Mouse (Mus musculus): ENCODE measurements at regions not wholly inside any gene's neighbourhood (a gene's known extent, or its start where the extent isn't known, plus 50 kb on each side); places are given as distances from the start of the nearest gene placed in this dataset.

GRCm38 (mm10) chr12:69452986-69453385, 80.7 kb upstream of the Gm9887 start:
- DNase-seq, result no peak

GRCm38 (mm10) chr12:69451110-69451509, 78.9 kb upstream of the Gm9887 start:
- peak; percentile 21 for DNase-seq

- peak; percentile 65 for DNase-seq
Observed at GRCm38 (mm10) chr12:69447962-69448767, 75.9 kb upstream of the Gm9887 start.

GRCm38 (mm10) chr12:69447322-69447827, 75.1 kb upstream of the Gm9887 start:
- DNase-seq, result no peak

- DNase-seq, result peak; percentile 87
Observed at GRCm38 (mm10) chr12:69446468-69447321, 74.4 kb upstream of the Gm9887 start.

GRCm38 (mm10) chr12:69446085-69446467, 73.8 kb upstream of the Gm9887 start:
- no peak for DNase-seq

- no peak for DNase-seq
Observed at GRCm38 (mm10) chr12:69442321-69442720, 70.1 kb upstream of the Gm9887 start.

- no peak for DNase-seq
Observed at GRCm38 (mm10) chr12:69441764-69442163, 69.5 kb upstream of the Gm9887 start.

GRCm38 (mm10) chr12:69438271-69438670, 66.0 kb upstream of the Gm9887 start:
- DNase-seq, result no peak

GRCm38 (mm10) chr12:69436839-69437501, 64.7 kb upstream of the Gm9887 start:
- no peak for DNase-seq

GRCm38 (mm10) chr12:69434315-69434714, 62.1 kb upstream of the Gm9887 start:
- DNase-seq, result no peak

GRCm38 (mm10) chr12:69432086-69432485, 59.8 kb upstream of the Gm9887 start:
- no peak for DNase-seq

- no peak for DNase-seq
Observed at GRCm38 (mm10) chr12:69428108-69428507, 55.9 kb upstream of the Gm9887 start.

- no peak for DNase-seq
Observed at GRCm38 (mm10) chr12:69425610-69426009, 53.4 kb upstream of the Gm9887 start.

- no peak for DNase-seq
Observed at GRCm38 (mm10) chr12:69424971-69425370, 52.7 kb upstream of the Gm9887 start.
